Mouse (Mus musculus) heart, embryonic 11.5 days (tissue): ENCODE measurements at regions not wholly inside any gene's neighbourhood (a gene's known extent, or its start where the extent isn't known, plus 50 kb on each side); places are given as distances from the start of the nearest gene placed in this dataset.

Source experiments
- ATAC-seq: fragments of 200-750 bp; cut with Nextera tagmentation; replicated peaks from 2 replicates; pipeline ENCODE4 v1.8.0; 2017; ENCODE audit warnings: moderate library complexity; ENCODE audit not compliant: insufficient number of reproducible peaks, low FRiP score, low TSS enrichment
- H3K27ac ChIP-seq: fragments of 300-500 bp; sonication (generic); 2 replicates; pipeline ENCODE4 v1.5.1; 2014; ENCODE audit warnings: mild to moderate bottlenecking, low read depth, low read length
- H3K27me3 ChIP-seq: fragments of 300-500 bp; sonication (generic); 2 replicates; pipeline ENCODE4 v1.6.1; 2014; ENCODE audit warnings: mild to moderate bottlenecking, low read length, mixed read lengths; ENCODE audit not compliant: control insufficient read depth, insufficient read depth
- H3K36me3 ChIP-seq: fragments of 300-500 bp; sonication (generic); 2 replicates; pipeline ENCODE4 v1.6.1; 2014; ENCODE audit warnings: mild to moderate bottlenecking, low read length, moderate library complexity, mixed read lengths; ENCODE audit not compliant: control insufficient read depth, insufficient read depth
- H3K4me1 ChIP-seq: fragments of 300-500 bp; sonication (generic); 2 replicates; pipeline ENCODE4 v1.6.1; 2014; ENCODE audit warnings: low read length; ENCODE audit not compliant: control insufficient read depth, insufficient read depth
- H3K4me2 ChIP-seq: fragments of 300-500 bp; sonication (generic); 2 replicates; pipeline ENCODE4 v1.6.1; 2014; ENCODE audit warnings: mild to moderate bottlenecking, moderate library complexity
- H3K4me3 ChIP-seq: fragments of 300-500 bp; sonication (generic); 2 replicates; pipeline ENCODE4 v1.5.1; 2014; ENCODE audit warnings: low read depth, low read length
- H3K9ac ChIP-seq: fragments of 300-500 bp; sonication (generic); 2 replicates; pipeline ENCODE4 v1.6.1; 2014; ENCODE audit warnings: mild to moderate bottlenecking, low read depth, low read length, moderate library complexity
- H3K9me3 ChIP-seq: fragments of 300-500 bp; sonication (generic); replicated peaks from 2 replicates; pipeline ENCODE4 v1.6.1; 2016; ENCODE audit warnings: low read length; ENCODE audit not compliant: control insufficient read depth
- WGBS: fragments of 180-500 bp; shearing (Covaris S2); extraction: QIAGEN DNeasy Blood & Tissue Kit; methylation state at CpG from one replicate; pipeline ENCODE4 v1.1.7; 2014; ENCODE audit not compliant: insufficient replicate concordance; 5-methylcytosine and 5-hydroxymethylcytosine counted together

DNA sequence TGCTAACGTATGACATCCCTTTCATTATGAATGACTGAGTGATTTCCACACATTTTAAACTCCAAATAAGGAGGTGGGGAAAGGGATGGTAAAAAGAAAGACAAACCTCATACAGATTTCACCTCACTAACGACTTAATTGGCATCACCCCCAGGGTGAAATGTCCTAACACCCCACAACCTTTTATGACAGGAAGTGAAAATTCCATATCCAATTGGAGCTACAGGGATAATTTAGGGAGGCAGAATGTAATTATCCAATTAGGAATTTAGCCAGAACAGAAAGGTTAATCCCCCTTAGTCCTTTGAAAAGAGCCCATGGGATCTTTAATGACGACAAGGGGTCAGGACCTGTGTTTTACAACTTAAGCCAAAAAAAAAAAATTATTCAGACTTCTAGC lies 846.8 kb downstream of the Tmem182 start:
- H3K27me3 ChIP-seq: no peaks in the 10 kb centered on the region
- ATAC-seq: no peak
- no peak overlapping the region for H3K9ac ChIP-seq
- no peaks in the 10 kb centered on the region for H3K36me3 ChIP-seq
- no peak overlapping the region for H3K27ac ChIP-seq
- no peaks in the 10 kb centered on the region for H3K9me3 ChIP-seq
- H3K4me1 ChIP-seq: no peaks in the 10 kb centered on the region
- 63% methylated on average over 3 of the region's 3 CpGs for WGBS
- H3K4me3 ChIP-seq: no peak overlapping the region
- H3K4me2 ChIP-seq: no peak overlapping the region

DNA sequence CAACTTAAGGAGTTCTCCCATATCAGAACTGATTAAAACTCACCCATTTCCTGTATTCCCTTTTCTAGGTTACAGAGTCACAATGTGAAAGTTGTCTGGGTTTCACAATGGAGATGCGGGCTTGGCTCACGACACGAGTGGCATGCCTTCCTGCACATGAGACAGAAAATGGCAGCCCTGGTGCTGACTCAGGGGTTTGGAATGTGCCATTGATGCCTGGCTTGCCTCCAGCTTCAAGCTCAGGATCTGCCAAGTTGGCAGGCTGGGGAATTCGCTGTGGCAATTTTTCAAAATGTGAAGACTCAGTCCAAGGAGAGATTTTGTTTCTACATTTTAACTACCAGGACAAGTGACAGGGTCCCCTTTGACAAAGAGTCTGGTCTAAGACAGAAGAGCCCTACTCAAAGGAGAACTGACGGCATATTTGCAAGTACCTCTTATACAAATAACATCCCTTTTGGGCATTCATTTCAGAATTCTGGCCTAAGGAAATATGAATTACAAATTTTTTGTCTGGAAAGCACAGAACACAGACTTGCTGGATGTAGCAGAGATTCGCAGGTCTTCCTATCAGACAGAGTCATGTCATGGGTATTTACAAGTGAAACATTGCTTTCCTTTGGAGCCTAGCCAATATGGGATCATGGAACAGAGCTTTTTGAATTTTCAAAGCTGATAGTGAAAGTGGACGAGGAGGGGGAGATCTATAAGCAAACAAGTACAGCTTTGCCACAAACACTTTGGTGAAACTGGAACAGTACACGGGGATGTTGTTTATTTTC lies 847.4 kb downstream of the Tmem182 start:
- ATAC-seq: no peak
- WGBS: 48% methylated on average over 8 of the region's 8 CpGs
- Histone ChIP-seq H3K4me1 (no peaks in the 10 kb centered on the region), H3K27ac (no peak overlapping the region), H3K9ac (no peak overlapping the region), H3K27me3 (no peaks in the 10 kb centered on the region), H3K4me2 (no peak overlapping the region), H3K36me3 (no peaks in the 10 kb centered on the region), H3K4me3 (no peak overlapping the region), H3K9me3 (no peaks in the 10 kb centered on the region)

DNA sequence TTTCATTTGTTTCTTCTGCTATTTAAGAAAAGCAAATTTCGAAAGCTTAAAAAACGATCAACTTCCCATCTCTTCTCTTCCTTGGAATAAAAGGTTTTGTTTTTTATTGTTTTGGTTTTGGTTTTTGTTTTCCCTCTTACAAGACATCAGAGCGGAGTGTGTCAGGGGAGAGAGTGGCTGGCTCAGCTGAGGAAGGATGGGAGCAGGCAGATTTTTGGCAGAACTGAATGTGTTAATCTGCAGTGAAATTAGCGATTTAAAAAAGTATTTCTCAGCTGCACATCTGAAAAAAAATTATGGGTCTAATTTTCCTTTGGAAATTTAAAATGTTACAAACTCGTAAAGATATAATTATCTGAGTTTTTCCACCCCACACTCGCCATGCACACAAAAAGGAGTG lies 868.7 kb downstream of the Tmem182 start:
- no peak overlapping the region for H3K9ac ChIP-seq
- H3K4me3 ChIP-seq: no peak overlapping the region
- ATAC-seq: no peak
- no peak overlapping the region for H3K4me2 ChIP-seq
- H3K27ac ChIP-seq: no peak overlapping the region
- no peaks in the 10 kb centered on the region for H3K9me3 ChIP-seq
- no peaks in the 10 kb centered on the region for H3K27me3 ChIP-seq
- no peaks in the 10 kb centered on the region for H3K36me3 ChIP-seq
- 75% methylated on average over 6 of the region's 6 CpGs for WGBS
- no peaks in the 10 kb centered on the region; the same call in 1 of the 2 replicates for H3K4me1 ChIP-seq

DNA sequence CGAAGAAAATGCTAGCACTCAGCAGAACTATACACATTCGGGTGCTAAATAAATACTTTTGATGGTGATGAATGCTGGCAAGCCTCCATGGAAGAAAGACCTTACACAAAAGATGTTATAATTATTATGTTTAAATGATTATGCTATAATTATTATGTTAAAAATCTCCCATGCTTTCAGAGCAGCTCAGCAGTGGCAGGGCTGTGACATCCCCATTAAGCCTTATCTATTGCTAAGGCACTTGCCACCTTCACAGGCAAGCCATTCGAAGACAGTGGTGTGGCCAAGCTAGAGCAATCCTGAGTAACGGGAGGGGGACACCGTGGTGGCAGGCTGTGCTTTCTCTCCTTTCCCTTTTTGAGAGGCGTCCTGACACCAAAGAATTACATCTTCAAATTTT lies 869.9 kb downstream of the Tmem182 start:
- no peak for ATAC-seq
- Histone ChIP-seq H3K4me3 (no peak overlapping the region), H3K27ac (no peak overlapping the region), H3K27me3 (no peaks in the 10 kb centered on the region), H3K4me2 (no peak overlapping the region), H3K9me3 (no peaks in the 10 kb centered on the region), H3K36me3 (no peaks in the 10 kb centered on the region), H3K4me1 (no peaks in the 10 kb centered on the region; the same call in 1 of the 2 replicates), H3K9ac (no peak overlapping the region)
- 44% methylated on average over 6 of the region's 6 CpGs for WGBS

GRCm38 (mm10) chr1:41705692-41706091 lies 900.3 kb downstream of the Tmem182 start:
- Histone ChIP-seq H3K27me3 (no peaks in the 10 kb centered on the region), H3K4me3 (no peak overlapping the region), H3K4me1 (no peaks in the 10 kb centered on the region), H3K9me3 (no peaks in the 10 kb centered on the region), H3K9ac (no peak overlapping the region), H3K27ac (no peak overlapping the region), H3K36me3 (no peaks in the 10 kb centered on the region), H3K4me2 (no peak overlapping the region)
- no peak for ATAC-seq
- WGBS: 41% methylated on average over 3 of the region's 3 CpGs

DNA sequence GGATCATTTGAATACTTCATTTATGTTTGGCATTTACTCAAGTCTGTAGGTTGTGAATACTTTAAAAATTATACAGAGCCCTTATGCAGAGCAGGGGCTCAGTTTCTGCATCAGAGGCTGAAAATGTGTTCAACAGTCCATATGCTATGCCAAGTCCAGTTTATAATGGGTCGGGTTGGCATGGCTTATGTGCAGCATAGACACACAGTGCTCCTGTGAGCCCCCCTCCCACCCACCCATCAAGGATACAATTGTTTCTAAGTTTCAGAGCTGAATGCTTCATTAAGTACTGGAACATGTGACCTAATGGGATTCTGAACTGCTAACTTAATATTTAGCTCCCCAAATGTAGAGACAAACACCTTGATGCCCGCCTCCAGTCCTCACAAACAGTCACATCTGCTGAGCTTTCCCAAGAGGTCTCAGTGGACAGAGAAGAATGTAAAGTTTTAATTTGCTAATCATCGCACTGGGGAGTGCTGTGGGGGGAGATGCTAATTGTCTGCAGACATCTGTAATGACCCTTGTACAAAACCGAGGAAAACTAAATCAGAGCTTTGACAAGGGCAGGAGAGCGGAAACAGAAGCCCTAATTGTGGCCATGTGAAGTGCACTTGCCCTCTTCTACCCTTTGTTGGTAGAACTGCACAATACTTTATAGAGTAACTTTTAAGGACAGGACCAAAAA lies 937.4 kb downstream of the Tmem182 start:
- no peak for ATAC-seq

DNA sequence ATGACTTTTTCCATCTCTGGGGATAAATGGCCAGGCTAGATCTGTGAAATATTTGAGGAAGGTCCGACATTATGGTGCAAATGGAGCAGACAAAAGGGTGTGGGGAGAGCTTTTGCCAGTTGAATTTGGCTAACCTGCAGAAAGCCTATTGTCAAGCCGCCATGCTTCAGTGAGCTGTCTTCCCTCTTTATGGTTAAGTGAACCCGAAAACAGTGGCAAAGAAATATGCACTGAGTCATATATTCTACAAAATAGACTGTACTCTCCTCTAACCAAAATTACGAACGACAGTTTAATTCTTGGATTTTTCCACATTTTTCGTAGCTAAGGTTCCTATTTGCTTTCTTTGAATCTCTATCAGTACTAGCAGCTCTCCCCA lies 937.9 kb downstream of the Tmem182 start:
- 86% methylated on average over 6 of the region's 6 CpGs for WGBS
- no peak overlapping the region for H3K4me2 ChIP-seq
- no peaks in the 10 kb centered on the region for H3K4me1 ChIP-seq
- H3K4me3 ChIP-seq: no peak overlapping the region
- H3K9me3 ChIP-seq: no peaks in the 10 kb centered on the region
- no peak overlapping the region for H3K9ac ChIP-seq
- H3K27me3 ChIP-seq: no peaks in the 10 kb centered on the region
- no peak for ATAC-seq
- H3K36me3 ChIP-seq: no peaks in the 10 kb centered on the region
- no peak overlapping the region for H3K27ac ChIP-seq

More for the DNA sequence above, 937.4 kb downstream of the Tmem182 start:
- Histone ChIP-seq H3K4me2 (no peak overlapping the region), H3K4me1 (no peaks in the 10 kb centered on the region), H3K9me3 (no peaks in the 10 kb centered on the region), H3K27ac (no peak overlapping the region), H3K36me3 (no peaks in the 10 kb centered on the region), H3K27me3 (no peaks in the 10 kb centered on the region), H3K4me3 (no peak overlapping the region), H3K9ac (no peak overlapping the region)
- WGBS: 75% methylated on average over 5 of the region's 5 CpGs

DNA sequence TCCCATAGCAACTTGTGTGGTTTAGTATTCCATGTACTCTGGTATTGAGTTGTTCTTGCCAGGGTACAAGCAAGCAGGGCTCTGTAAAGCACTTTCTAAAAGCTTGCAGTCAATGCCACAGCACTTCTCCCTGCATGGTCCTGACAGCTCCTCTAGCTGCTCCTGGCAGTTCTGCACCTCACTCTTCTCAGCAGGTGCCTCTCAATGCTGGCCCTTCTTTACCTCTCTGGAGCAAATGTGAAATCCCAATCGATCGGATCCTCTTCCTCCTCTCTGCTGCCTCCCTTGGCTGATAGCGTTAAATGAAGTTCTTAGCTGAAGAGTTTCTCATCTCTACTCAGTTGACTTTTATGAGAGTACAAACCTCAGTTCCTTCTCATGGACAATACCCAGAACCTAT lies 939.1 kb downstream of the Tmem182 start:
- H3K9me3 ChIP-seq: no peaks in the 10 kb centered on the region
- no peak overlapping the region for H3K4me3 ChIP-seq
- no peak overlapping the region for H3K4me2 ChIP-seq
- no peaks in the 10 kb centered on the region for H3K4me1 ChIP-seq
- no peaks in the 10 kb centered on the region for H3K27me3 ChIP-seq
- 46% methylated on average over 3 of the region's 3 CpGs for WGBS
- H3K9ac ChIP-seq: no peak overlapping the region
- no peak for ATAC-seq
- H3K27ac ChIP-seq: no peak overlapping the region
- H3K36me3 ChIP-seq: no peaks in the 10 kb centered on the region

DNA sequence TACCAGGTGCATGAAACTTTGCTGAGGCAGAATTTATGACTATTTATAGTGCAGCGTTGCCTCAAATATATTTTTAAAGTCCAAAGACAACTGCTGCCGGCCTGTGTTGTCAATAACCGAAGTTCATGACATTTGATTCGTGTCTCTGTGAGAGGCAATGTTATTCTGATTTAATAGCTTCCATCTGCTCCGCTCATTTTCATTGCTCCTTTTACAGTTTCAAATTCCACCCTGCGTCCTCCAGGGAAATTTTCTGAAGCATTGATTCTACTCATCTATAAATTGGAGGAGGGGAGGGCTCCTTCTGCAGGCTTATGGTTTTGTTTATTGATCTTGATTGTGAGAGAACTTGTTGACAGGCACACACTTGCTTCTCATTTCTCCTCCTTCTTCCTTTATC lies 936.2 kb upstream of the Pou3f3 start:
- Histone ChIP-seq H3K9me3 (no peaks in the 10 kb centered on the region), H3K9ac (no peak overlapping the region), H3K4me3 (no peak overlapping the region), H3K36me3 (no peaks in the 10 kb centered on the region), H3K27ac (no peak overlapping the region), H3K4me2 (no peak overlapping the region), H3K27me3 (no peaks in the 10 kb centered on the region), H3K4me1 (no peaks in the 10 kb centered on the region)
- 68% methylated on average over 6 of the region's 6 CpGs for WGBS
- ATAC-seq: no peak
